Mouse (Mus musculus) liver, embryonic 12.5 days (tissue): ENCODE results near the gene Diras1. TPM values are rescaled to one million over a fixed set of nuclear protein-coding genes. Genes with fewer than 3 reads are reported as not detected.

Source experiments
- ATAC-seq: fragments of 200-750 bp; cut with Nextera tagmentation; 2 replicates; pipeline ENCODE4 v1.8.0; 2017; ENCODE audit warnings: moderate number of reproducible peaks, mild to moderate bottlenecking, moderate library complexity
- H3K27ac ChIP-seq: fragments of 300-500 bp; sonication (generic); 2 replicates; pipeline ENCODE4 v1.5.1; 2016; ENCODE audit warnings: mild to moderate bottlenecking
- H3K27me3 ChIP-seq: fragments of 300-500 bp; sonication (generic); replicated peaks from 2 replicates; pipeline ENCODE4 v1.6.1; 2016; ENCODE audit warnings: mild to moderate bottlenecking, moderate library complexity
- H3K36me3 ChIP-seq: fragments of 300-500 bp; sonication (generic); 2 replicates; pipeline ENCODE4 v1.6.1; 2016; ENCODE audit warnings: mild to moderate bottlenecking, moderate library complexity
- H3K4me1 ChIP-seq: fragments of 300-500 bp; sonication (generic); 2 replicates; pipeline ENCODE4 v1.6.1; 2016
- H3K4me2 ChIP-seq: fragments of 300-500 bp; sonication (generic); 2 replicates; pipeline ENCODE4 v1.6.1; 2016; ENCODE audit warnings: mild to moderate bottlenecking, moderate library complexity
- H3K4me3 ChIP-seq: fragments of 300-500 bp; sonication (generic); 2 replicates; pipeline ENCODE4 v1.5.1; 2016; ENCODE audit warnings: mild to moderate bottlenecking, moderate library complexity
- H3K9ac ChIP-seq: fragments of 300-500 bp; sonication (generic); 2 replicates; pipeline ENCODE4 v1.6.1; 2016; ENCODE audit warnings: mild to moderate bottlenecking, moderate library complexity
- H3K9me3 ChIP-seq: fragments of 300-500 bp; sonication (generic); replicated peaks from 2 replicates; pipeline ENCODE4 v1.6.1; 2016; ENCODE audit warnings: mild to moderate bottlenecking, moderate library complexity
- WGBS: fragments of 180-500 bp; shearing (Covaris S2); methylation state at CpG from one replicate; pipeline ENCODE4 v1.1.7; 2016; ENCODE audit not compliant: insufficient replicate concordance; 5-methylcytosine and 5-hydroxymethylcytosine counted together
- polyA plus RNA-seq: library from polyadenylated mRNA; unstranded; fragments of >200 nt; fragmentation: Nextera tagmentation; extraction: Ambion mirVana; gene quantifications from 2 replicates; pipeline ENCODE4 v1.2.1, GENCODE M21; 2016

Diras1 gene
- polyA plus RNA-seq, 1 experiment from 2014 or later: not detected

DNA sequence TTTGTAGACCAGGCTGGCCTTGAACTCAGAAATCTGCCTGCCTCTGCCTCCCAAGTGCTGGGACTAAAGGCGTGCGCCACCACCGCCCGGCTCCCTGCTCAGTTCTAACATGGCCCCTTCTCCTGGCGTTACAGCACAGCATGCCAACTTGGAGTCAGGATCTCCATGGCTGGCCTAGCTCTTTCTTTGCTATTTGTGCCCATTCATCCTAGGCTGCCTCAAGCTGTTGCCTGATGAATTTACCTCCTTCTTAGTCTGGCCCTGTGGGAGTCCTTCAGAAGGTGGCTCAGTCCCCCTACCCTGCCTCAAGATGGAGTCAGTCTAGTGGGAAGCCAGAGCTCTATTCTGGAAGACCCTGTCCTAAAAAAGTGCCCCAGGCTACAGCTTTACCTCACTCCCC, 1.4 kb upstream of the Diras1 start:
- no peak overlapping the region for H3K27ac ChIP-seq
- ATAC-seq: no peak
- H3K27me3 ChIP-seq: peaks cover 52% of the 10 kb centered on the region
- H3K4me1 ChIP-seq: peaks cover 19% of the 10 kb centered on the region
- H3K9ac ChIP-seq: no peak overlapping the region
- H3K4me2 ChIP-seq: no peak overlapping the region
- H3K36me3 ChIP-seq: peaks cover 18% of the 10 kb centered on the region
- WGBS: 83% methylated on average over 5 of the region's 5 CpGs
- H3K9me3 ChIP-seq: no peaks in the 10 kb centered on the region
- H3K4me3 ChIP-seq: no peak overlapping the region

GRCm38 (mm10) chr10:81025047-81025621, 328 bp downstream of the Diras1 start:
- Histone ChIP-seq H3K4me2 (peak overlapping the region; percentile 54), H3K36me3 (0 out of 2 replicates have a peak, but pooled peaks cover 1% of the 10 kb centered on the region), H3K4me1 (peaks cover 19% of the 10 kb centered on the region), H3K9ac (no peak overlapping the region), H3K27ac (no peak overlapping the region), H3K27me3 (peaks cover 69% of the 10 kb centered on the region), H3K9me3 (no peaks in the 10 kb centered on the region), H3K4me3 (peak overlapping the region; percentile 31; the same call in 1 of the 2 replicates)
- no peak for ATAC-seq
- 4% methylated on average over 30 of the region's 43 CpGs for WGBS

GRCm38 (mm10) chr10:81024346-81024937, 1.0 kb downstream of the Diras1 start:
- Histone ChIP-seq H3K4me2 (no peak overlapping the region), H3K4me1 (peaks cover 24% of the 10 kb centered on the region), H3K9me3 (no peaks in the 10 kb centered on the region), H3K36me3 (no peaks in the 10 kb centered on the region), H3K4me3 (no peak overlapping the region), H3K27me3 (peaks cover 72% of the 10 kb centered on the region), H3K9ac (no peak overlapping the region), H3K27ac (no peak overlapping the region)
- ATAC-seq: no peak
- WGBS: 67% methylated on average over 5 of the region's 5 CpGs

GRCm38 (mm10) chr10:81022744-81023143, 2.7 kb downstream of the Diras1 start:
- 42% methylated on average over 8 of the region's 8 CpGs for WGBS
- H3K9me3 ChIP-seq: no peaks in the 10 kb centered on the region
- no peak overlapping the region for H3K4me2 ChIP-seq
- ATAC-seq: no peak
- H3K4me3 ChIP-seq: no peak overlapping the region
- H3K9ac ChIP-seq: no peak overlapping the region
- peaks cover 19% of the 10 kb centered on the region for H3K4me1 ChIP-seq
- H3K36me3 ChIP-seq: no peaks in the 10 kb centered on the region
- no peak overlapping the region for H3K27ac ChIP-seq
- peaks cover 72% of the 10 kb centered on the region for H3K27me3 ChIP-seq

GRCm38 (mm10) chr10:81021547-81022110, 3.8 kb downstream of the Diras1 start:
- Histone ChIP-seq H3K36me3 (no peaks in the 10 kb centered on the region), H3K9me3 (no peaks in the 10 kb centered on the region), H3K4me1 (peaks cover 19% of the 10 kb centered on the region), H3K4me3 (no peak overlapping the region), H3K9ac (no peak overlapping the region), H3K27me3 (peaks cover 67% of the 10 kb centered on the region), H3K4me2 (no peak overlapping the region), H3K27ac (no peak overlapping the region)
- ATAC-seq: no peak
- 7% methylated on average over 26 of the region's 26 CpGs for WGBS

DNA sequence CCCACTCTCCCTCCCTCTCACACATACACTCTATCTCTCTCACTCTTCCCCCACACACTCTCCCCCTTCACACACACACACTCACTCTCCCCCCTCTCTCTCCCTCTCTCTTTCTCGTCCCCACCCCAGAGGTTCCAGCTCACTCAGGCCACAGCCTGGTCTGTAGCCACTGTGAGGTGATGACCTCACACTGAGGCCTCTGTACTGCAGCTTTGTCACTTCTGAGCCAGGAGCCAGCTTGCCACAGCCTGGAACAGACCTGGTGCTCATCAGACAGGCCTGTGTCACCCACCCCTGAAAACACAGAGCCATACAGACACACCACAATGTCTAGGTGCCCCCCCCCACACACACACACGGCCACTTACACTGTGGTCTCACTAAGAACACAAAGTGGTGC, 5.3 kb downstream of the Diras1 start:
- WGBS: 44% methylated on average over 2 of the region's 2 CpGs
- ATAC-seq: no peak

GRCm38 (mm10) chr10:81019687-81020086, 5.8 kb downstream of the Diras1 start:
- WGBS: 51% methylated on average over 6 of the region's 6 CpGs
- no peaks in the 10 kb centered on the region for H3K36me3 ChIP-seq
- no peak overlapping the region for H3K4me2 ChIP-seq
- H3K9me3 ChIP-seq: no peaks in the 10 kb centered on the region
- H3K27me3 ChIP-seq: peaks cover 51% of the 10 kb centered on the region
- H3K4me3 ChIP-seq: no peak overlapping the region
- no peak overlapping the region for H3K9ac ChIP-seq
- H3K27ac ChIP-seq: no peak overlapping the region
- peaks cover 21% of the 10 kb centered on the region for H3K4me1 ChIP-seq
- no peak for ATAC-seq

More for the DNA sequence above, 5.3 kb downstream of the Diras1 start:
- no peak overlapping the region for H3K27ac ChIP-seq
- no peaks in the 10 kb centered on the region for H3K36me3 ChIP-seq
- no peak overlapping the region for H3K9ac ChIP-seq
- H3K4me1 ChIP-seq: peaks cover 21% of the 10 kb centered on the region
- H3K27me3 ChIP-seq: peaks cover 56% of the 10 kb centered on the region
- H3K4me3 ChIP-seq: no peak overlapping the region
- H3K9me3 ChIP-seq: no peaks in the 10 kb centered on the region
- no peak overlapping the region for H3K4me2 ChIP-seq

GRCm38 (mm10) chr10:81018326-81018725, 7.1 kb downstream of the Diras1 start:
- Histone ChIP-seq H3K4me2 (no peak overlapping the region), H3K4me3 (no peak overlapping the region), H3K36me3 (no peaks in the 10 kb centered on the region), H3K27me3 (peaks cover 50% of the 10 kb centered on the region), H3K27ac (no peak overlapping the region), H3K9me3 (no peaks in the 10 kb centered on the region), H3K9ac (no peak overlapping the region), H3K4me1 (peaks cover 27% of the 10 kb centered on the region)
- ATAC-seq: no peak
- 30% methylated on average over 10 of the region's 10 CpGs for WGBS

DNA sequence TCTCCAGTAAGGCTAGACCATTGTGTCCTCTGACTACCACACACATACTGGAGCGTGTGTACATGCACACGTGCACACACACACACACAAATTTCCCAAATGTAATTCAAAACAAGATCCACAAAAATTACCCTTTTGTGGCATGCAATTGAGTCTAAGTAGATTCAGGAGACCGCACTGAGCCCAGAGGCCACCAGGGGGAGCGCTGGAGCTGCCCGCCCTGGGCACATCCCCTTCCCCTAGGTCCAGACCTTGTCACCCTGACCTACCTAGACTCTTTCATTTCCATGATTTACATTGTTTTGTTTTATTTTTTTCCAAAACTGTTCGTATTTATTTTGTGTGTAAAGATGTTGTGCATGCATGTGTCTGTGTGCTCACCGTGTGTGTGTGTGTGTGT, 8.8 kb downstream of the Diras1 start:
- Histone ChIP-seq H3K27ac (no peak overlapping the region), H3K27me3 (peaks cover 48% of the 10 kb centered on the region), H3K4me1 (peaks cover 27% of the 10 kb centered on the region), H3K4me3 (no peak overlapping the region), H3K9me3 (no peaks in the 10 kb centered on the region), H3K36me3 (no peaks in the 10 kb centered on the region), H3K4me2 (no peak overlapping the region), H3K9ac (no peak overlapping the region)
- 4% methylated on average over 7 of the region's 7 CpGs for WGBS
- ATAC-seq: no peak

- H3K9me3 ChIP-seq: no peaks in the 10 kb centered on the region
- H3K36me3 ChIP-seq: no peaks in the 10 kb centered on the region
- H3K4me1 ChIP-seq: peaks cover 27% of the 10 kb centered on the region
- no peak overlapping the region for H3K9ac ChIP-seq
- 69% methylated on average over 2 of the region's 2 CpGs for WGBS
- H3K27me3 ChIP-seq: peaks cover 40% of the 10 kb centered on the region
- no peak overlapping the region for H3K4me2 ChIP-seq
- no peak overlapping the region for H3K4me3 ChIP-seq
- H3K27ac ChIP-seq: no peak overlapping the region
- ATAC-seq: no peak
Measured at GRCm38 (mm10) chr10:81015666-81016065, 9.8 kb downstream of the Diras1 start.

DNA sequence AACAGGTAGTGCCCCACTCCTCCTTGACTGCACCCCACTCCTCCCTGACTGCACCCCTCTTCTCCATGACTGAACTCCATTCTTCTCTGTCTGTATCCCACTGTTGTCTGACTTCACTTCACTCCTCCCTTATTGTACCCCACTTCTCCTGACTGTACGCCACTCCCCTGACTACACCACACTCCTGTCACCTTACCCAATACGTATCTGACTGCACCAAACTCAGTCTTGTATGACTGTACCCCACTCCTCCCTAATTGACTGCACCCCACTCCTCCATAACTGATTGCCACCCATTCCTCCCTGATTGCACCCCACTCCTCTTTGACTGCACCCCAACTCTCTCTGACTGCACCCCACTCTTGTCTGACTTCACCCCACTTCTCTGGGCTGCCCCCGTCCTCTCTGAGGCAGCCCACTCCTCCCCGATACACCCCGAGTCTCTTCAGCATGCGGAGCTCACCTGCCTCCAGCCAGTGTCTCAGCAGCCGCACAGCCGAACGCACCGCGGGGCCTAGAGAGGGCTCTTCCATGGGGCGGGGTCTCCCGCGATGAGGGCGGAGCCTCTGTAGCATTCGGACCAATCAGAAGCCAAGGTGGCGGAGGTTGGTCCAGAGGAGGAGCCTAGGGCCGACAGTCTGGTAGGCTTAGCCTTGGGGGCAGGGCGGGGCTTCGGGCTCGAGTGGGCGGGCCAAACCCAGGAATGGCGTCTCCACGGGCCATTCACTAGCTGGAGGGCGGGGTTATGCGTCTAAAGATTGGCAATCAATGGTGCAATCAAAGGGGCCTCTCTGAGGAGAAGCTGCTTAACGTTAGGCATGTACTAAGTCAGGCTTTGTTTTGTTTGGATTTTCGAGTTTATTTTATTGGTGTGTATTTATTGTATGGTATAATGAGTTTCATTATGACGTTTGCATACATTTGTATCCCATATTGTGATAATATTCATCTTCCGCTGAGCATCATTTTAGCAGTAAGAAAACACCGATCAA, 10.8 kb downstream of the Diras1 start, which contains the start of gene Gng7:
Gene Gng7, minus strand, starts transcription at position 553 of the 992 bp plus-strand sequence.
- Histone ChIP-seq H3K9ac (no peak within 1 kb of the TSS), H3K36me3 (no peaks in the 10 kb centered on the region), H3K27me3 (peaks cover 32% of the 10 kb centered on the region; the same call in 1 of the 2 replicates), H3K27ac (no peak within 1 kb of the TSS), H3K4me2 (peak within 1 kb of the TSS; percentile 64), H3K4me1 (peaks cover 24% of the 10 kb centered on the region), H3K4me3 (peak within 1 kb of the TSS; percentile 29), H3K9me3 (no peaks in the 10 kb centered on the region)
- 10% methylated on average over 31 of the region's 31 CpGs for WGBS
- peak; percentile 92 for ATAC-seq
